Mouse (Mus musculus) gastrocnemius, postnatal 36 days (tissue): ENCODE data around the gene Pitpnm1. TPM values are rescaled to one million over a fixed set of nuclear protein-coding genes. Genes with fewer than 3 reads are reported as not detected.
"Not testable (repeated sequence)": the region's sequence is repeated elsewhere in the genome, so short reads cannot be mapped to it uniquely, and the experiment has no call there.

ENCODE experiments used
- DNase-seq, 2 experiments: peaks; one replicate each; pipeline ENCODE4 v3.0.0; 2022
- intact Hi-C: fragments of 180-260 bp; cut with DNase I; formaldehyde crosslinking; loops from one replicate; pipeline ENCODE4 v1.15.1; 2025
- long read RNA-seq, 2 experiments: library from polyadenylated mRNA; stranded (forward); transcript quantifications; one replicate each; pipeline ENCODE4 v2.0.0; 2021
- total RNA-seq, 2 experiments: library from RNA; stranded (reverse); gene quantifications; 2 replicates each; pipeline ENCODE4 v1.2.3; 2021

The Pitpnm1 gene
- total RNA-seq, result 1 to 10 TPM; 3.8 to 4.0 TPM
- long read RNA-seq, experiment 1, result 0 reads
- long read RNA-seq, experiment 2, result 0 reads

DNA sequence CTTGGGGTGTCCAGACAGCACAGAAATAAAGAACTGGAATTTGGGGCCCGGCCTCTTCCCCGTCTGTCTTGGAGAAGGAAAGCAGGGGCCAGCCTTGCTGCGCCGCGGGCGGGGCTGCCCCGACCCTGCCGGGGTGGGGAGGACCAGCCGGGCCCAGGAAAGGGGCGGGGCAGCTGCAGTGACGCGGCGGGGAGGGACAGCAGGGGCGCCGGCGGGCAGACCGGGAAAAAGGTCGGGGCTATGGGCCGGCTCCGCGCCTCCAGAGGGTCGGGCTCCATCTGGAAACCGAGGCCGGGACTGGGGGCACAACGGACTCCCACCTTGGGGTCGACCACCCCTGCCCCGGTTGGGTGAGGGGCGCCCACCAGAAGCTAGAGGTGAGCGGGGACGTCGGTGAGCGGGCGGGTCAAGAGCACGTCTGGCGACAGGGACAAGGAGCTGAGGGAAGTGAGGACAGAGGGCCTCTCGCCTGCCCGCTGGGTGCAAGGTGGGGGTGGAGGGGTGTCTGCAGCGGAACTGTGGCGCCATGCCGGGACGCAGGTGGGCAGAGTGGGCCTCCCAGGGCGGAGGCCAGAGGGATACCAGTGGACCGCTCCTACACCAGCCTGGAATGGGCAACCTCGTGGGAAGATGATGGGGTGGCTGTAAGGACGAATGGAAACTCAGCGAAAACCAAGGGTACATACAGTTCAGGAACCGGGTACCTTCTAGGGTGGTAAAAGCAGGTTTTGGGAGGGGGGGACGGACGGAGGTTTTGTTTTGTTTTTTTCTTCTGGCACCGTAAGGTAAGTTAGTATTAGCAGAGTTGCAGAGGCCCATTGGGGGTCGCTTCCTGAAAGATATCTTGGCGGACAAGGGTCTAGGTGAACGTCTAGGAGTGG lies at the start of gene Pitpnm1:
Gene Pitpnm1 (plus strand): TSS at position 162 of the 881 bp plus-strand sequence.
- intact Hi-C loops, result loop anchor here (2.0 to 5.0 kb wide), 2 partner anchors 37 to 129 kb away; partner anchors contain the start of gene Gpr152

DNA sequence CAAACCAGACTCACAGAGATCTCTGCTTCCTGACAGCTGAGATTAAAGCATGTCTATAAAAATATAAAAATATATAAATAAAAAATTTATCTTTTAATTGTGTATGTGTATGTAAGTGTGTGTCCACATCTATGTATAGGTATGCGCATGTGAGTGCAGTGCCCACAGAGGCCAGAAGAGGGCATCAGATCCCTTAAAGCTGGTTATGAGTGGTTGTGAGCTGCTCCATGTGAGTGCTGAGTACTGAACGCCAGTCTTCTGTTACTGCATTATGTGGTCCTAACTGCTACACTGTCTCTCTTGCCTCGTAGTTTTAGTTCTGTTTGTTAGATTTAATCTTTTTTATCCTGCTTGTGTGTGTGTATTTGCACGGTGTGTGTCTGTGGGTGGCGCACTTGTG lies 48.8 kb upstream of the Pitpnm1 start:
- intact Hi-C loops, result no loop called here
- DNase-seq, result no peak

More for the DNA sequence above, at the start of gene Pitpnm1:
- peak; percentile 65 to 78 for DNase-seq

DNA sequence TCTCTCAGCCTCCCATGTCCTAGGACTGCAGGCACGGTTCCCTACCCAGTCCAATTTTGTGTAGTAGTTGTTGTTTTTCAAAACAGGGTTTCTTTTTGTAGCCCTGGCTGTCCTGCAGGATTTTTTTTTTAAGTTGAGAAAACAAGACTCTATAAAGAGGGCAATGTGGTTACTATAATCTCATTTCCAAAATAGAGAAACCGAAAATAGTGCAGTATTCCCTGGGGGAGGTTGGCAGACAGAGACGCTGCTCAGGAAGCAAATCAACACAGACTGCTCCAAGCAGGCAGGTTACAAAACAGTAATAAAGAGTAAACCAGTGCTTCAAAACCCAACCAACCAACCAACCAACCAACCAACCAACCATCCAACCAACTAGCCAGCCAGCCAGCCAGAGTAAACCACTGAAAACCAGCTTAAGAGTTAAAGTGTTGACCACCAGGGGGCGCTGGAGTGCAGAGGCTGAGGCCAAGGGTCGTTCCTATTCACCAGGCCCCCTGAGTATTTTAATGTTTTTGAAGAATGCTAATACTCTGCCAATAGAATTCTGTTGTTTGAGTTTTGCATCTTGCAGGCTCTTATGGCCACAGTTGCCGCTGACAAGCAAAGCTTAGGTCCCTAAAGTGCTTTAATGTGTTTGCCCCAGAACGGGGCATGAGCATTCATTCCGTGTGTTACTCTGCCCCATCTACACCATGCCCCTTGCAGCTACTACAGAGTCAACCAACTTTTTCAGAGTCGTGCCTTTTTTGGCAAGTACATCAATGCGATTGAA lies 47.9 kb upstream of the Pitpnm1 start:
- intact Hi-C loops, result loop anchor here (2.0 kb wide), 1 partner anchor 175 kb away; no protein-coding TSS in a partner anchor
- peak; percentile 54 to 61 for DNase-seq

- intact Hi-C loops, result loop anchor here (2.0 kb wide), 1 partner anchor 174 kb away; no protein-coding TSS in a partner anchor
These were observed 47.2 kb upstream of the Pitpnm1 start for GRCm38 (mm10) chr19:4052516-4053030.

GRCm38 (mm10) chr19:4054613-4055012 lies 45.2 kb upstream of the Pitpnm1 start:
- no peak for DNase-seq
- intact Hi-C loops, result no loop called here

More at GRCm38 (mm10) chr19:4052516-4053030, 47.2 kb upstream of the Pitpnm1 start:
- DNase-seq, result no peak

GRCm38 (mm10) chr19:4055216-4055946 lies 44.4 kb upstream of the Pitpnm1 start:
- DNase-seq, result no peak
- intact Hi-C loops, result no loop called here

- no peak for DNase-seq
- intact Hi-C loops, result no loop called here
These were observed 43.7 kb upstream of the Pitpnm1 start for GRCm38 (mm10) chr19:4055947-4056693.

GRCm38 (mm10) chr19:4056727-4057126 lies 43.1 kb upstream of the Pitpnm1 start:
- intact Hi-C loops, result no loop called here
- no peak for DNase-seq

DNA sequence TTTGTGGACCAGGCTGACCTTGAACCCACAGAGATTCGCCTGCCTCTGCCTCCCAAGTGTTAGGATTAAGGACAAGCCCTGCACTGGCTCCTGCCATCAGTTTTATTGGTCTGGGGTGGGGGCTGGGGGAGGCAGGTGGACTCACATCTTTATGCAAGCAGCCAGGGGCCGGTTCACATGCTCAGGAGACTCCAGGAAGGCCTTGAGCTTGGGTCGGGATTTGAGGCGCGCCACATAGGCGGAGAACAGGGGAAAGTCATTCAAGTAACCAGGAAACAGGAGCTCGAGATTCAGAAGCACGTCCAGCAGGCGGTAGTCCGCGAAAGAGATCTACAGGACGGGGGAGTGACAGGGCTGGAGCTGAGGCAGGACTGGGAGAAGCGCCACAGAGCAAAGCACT lies 42.4 kb upstream of the Pitpnm1 start:
- intact Hi-C loops, result no loop called here
- no peak for DNase-seq

GRCm38 (mm10) chr19:4057962-4058361 lies 41.8 kb upstream of the Pitpnm1 start:
- intact Hi-C loops, result no loop called here
- DNase-seq, result no peak

GRCm38 (mm10) chr19:4058581-4058980 lies 41.2 kb upstream of the Pitpnm1 start:
- DNase-seq, result no peak
- intact Hi-C loops, result no loop called here

DNA sequence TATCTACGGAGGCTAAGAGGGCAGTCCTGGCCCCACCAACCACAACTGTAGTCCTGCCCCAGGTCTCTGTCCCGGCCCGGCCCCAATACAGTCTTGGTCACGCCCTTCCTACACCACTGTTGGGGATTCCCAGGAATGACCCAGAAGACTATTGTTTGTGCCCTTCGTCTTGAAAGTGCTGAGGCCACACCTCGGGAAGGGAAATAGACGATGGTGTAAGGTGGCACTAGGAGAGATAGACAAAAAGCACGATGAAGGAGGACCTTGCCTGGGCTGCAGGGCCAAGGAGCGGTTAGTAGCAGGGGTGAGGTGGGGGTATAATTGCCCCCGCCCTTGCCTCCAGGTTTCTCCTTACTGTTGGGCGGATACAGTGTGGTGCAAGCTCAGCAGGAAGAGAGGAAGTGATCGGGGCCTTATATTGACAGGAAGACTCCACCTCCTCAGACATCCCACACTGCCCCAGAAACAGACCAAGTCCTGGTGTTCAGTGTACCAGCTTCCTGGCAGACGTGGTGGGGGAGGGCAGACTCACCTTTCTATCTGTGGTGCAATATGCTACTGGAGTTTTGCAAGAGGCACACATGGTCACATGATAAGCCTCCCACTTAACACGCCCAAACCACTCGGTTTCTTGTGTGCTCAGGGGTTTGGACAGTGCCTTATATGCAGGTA lies 40.6 kb upstream of the Pitpnm1 start, which contains the start of gene Gstp3:
Gene Gstp3 (minus strand): TSS at position 501 of the 672 bp plus-strand sequence.
- DNase-seq, result no peak
- intact Hi-C loops, result no loop called here

- DNase-seq, intact Hi-C loops: not testable (repeated sequence)
These were observed 39.5 kb upstream of the Pitpnm1 start for GRCm38 (mm10) chr19:4060044-4060898.

DNA sequence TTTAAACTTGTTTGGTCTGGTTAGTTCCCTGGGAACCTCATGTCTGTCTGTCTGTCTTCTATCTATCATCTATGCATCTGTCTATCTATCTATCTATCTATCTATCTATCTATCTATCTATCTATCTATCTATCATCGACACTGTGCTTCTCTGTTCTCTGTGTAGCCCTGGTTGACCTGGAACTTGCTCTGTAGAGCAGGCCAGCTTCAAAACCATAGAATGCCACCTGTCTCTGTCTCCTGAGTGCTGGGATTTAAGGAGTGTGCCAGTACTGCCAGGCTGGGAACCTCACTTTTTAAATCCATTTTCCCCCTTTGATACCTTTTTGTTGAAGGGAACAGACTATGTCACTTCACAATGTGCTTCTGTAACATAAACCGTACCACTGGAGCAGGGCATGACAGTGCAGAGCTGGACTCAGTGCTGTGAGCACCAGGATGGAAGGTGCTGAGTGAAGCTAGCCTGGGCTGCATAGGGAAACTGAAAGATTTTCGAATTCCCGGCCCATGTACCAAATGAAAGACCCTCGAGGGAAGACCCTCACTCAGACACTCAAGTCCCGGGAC lies 38.8 kb upstream of the Pitpnm1 start:
- no peak for DNase-seq
- intact Hi-C loops, result no loop called here

- intact Hi-C loops, DNase-seq: not testable (repeated sequence)
These were observed 36.4 kb upstream of the Pitpnm1 start for GRCm38 (mm10) chr19:4063357-4063756.

DNA sequence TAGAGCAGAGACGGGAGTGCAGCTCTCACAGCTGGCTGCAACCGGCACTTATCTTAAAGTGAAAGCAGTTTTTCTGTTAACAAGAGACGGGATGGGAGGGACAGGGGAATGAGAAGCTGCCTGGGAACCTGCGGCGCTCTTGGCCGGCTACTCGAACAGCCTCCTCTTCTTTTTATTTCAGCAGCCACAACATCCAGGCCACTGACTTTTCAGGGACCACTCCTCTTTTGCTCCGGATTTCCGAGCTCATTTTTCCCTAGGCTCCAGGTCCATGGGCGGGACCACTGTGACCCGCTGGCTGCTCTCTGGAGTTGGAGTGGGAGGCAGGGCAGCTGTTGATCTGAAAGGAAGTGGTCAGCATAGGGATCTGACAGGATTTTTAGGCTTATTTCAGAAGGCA lies 35.3 kb upstream of the Pitpnm1 start:
- intact Hi-C loops, result not testable (repeated sequence)

DNA sequence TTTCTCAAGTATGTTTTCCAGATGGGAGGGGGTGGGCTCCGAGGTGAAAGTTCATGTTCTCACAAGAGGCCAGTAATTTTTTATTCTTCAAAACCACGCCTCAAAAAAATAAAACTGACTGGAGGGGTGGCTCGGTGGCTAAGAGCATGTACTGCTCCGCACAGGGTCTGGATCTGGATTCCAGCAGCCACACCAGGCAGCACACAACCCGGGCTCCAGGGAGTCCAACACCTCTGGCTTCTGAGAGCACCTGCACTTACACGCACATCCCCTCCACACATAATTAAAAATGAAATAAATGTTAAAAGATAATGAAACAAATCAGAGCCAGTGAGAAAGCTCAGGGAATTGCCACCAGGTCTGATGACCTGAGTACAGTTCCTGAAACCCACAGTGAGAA lies 33.5 kb upstream of the Pitpnm1 start:
- intact Hi-C loops, result no loop called here
- DNase-seq, result no peak

More for the DNA sequence above, 35.3 kb upstream of the Pitpnm1 start:
- not testable (repeated sequence) for DNase-seq
